Mouse (Mus musculus) heart, embryonic 10.5 days (tissue): ENCODE data around the gene Megf11. TPM values are rescaled to one million over a fixed set of nuclear protein-coding genes. Genes with fewer than 3 reads are reported as not detected.

Experiments used
- DNase-seq: peaks from one replicate; pipeline ENCODE4 v3.0.0-alpha.2; 2017; ENCODE audit warnings: low spot score
- H3K27ac ChIP-seq: fragments of 300-500 bp; sonication (generic); 2 replicates; pipeline ENCODE4 v1.5.1; 2016; ENCODE audit warnings: mild to moderate bottlenecking
- H3K27me3 ChIP-seq: fragments of 300-500 bp; sonication (generic); 2 replicates; pipeline ENCODE4 v1.6.1; 2016; ENCODE audit warnings: mild to moderate bottlenecking; ENCODE audit not compliant: poor library complexity, insufficient read depth, severe bottlenecking
- H3K36me3 ChIP-seq: fragments of 300-500 bp; sonication (generic); 2 replicates; pipeline ENCODE4 v1.6.1; 2016; ENCODE audit warnings: mild to moderate bottlenecking, moderate library complexity
- H3K4me1 ChIP-seq: fragments of 300-500 bp; sonication (generic); 2 replicates; pipeline ENCODE4 v1.6.1; 2016; ENCODE audit warnings: mild to moderate bottlenecking
- H3K4me3 ChIP-seq: fragments of 300-500 bp; sonication (generic); 2 replicates; pipeline ENCODE4 v1.5.1; 2016; ENCODE audit warnings: mild to moderate bottlenecking, moderate library complexity
- H3K9me3 ChIP-seq: fragments of 300-500 bp; sonication (generic); 2 replicates; pipeline ENCODE4 v1.6.1; 2016; ENCODE audit warnings: mild to moderate bottlenecking, moderate library complexity
- WGBS: fragments of 180-500 bp; shearing (Covaris S2); methylation state at CpG from one replicate; pipeline ENCODE4 v1.1.7; 2016; 5-methylcytosine and 5-hydroxymethylcytosine counted together
- polyA plus RNA-seq: library from polyadenylated mRNA; unstranded; fragments of >200 nt; fragmentation: Nextera tagmentation; extraction: Ambion mirVana; gene quantifications from 2 replicates; pipeline ENCODE4 v1.2.1, GENCODE M21; 2016

Megf11 gene
- polyA plus RNA-seq, 1 experiment from 2014 or later, result 0.40 TPM

GRCm38 (mm10) chr9:64507995-64508394 is 122.6 kb downstream of the Megf11 start:
- Histone ChIP-seq H3K27ac (no peak overlapping the region), H3K27me3 (peaks cover 10% of the 10 kb centered on the region; the same call in 1 of the 2 replicates), H3K9me3 (no peaks in the 10 kb centered on the region), H3K4me1 (no peaks in the 10 kb centered on the region), H3K4me3 (no peak overlapping the region), H3K36me3 (no peaks in the 10 kb centered on the region)
- 52% methylated on average over 7 of the region's 7 CpGs for WGBS
- no peak for DNase-seq

DNA sequence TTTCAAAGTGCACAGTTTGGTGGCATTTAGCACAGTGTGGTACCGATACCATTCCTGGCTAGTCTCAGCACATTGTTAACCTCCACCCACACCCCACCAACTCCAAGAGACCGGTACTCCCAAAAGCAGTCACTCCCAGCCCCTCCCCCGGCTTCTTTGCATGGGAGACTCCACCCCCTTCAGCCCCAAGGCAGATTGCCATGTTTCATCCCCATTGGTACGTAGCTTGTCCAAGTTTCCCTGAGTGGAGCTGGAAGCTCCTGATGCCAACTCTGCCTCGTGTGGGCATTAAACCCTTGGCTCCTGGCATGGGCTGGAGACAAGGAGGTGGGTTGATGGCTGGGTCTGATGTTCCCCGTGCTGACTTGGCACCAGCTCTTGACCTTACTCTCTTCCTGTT is 129.4 kb downstream of the Megf11 start:
- Histone ChIP-seq H3K36me3 (no peaks in the 10 kb centered on the region), H3K27ac (no peak overlapping the region), H3K4me3 (no peak overlapping the region), H3K9me3 (no peaks in the 10 kb centered on the region), H3K27me3 (peaks cover 16% of the 10 kb centered on the region; the same call in 1 of the 2 replicates), H3K4me1 (no peaks in the 10 kb centered on the region)
- WGBS, result 57% methylated on average over 6 of the region's 6 CpGs
- no peak for DNase-seq

DNA sequence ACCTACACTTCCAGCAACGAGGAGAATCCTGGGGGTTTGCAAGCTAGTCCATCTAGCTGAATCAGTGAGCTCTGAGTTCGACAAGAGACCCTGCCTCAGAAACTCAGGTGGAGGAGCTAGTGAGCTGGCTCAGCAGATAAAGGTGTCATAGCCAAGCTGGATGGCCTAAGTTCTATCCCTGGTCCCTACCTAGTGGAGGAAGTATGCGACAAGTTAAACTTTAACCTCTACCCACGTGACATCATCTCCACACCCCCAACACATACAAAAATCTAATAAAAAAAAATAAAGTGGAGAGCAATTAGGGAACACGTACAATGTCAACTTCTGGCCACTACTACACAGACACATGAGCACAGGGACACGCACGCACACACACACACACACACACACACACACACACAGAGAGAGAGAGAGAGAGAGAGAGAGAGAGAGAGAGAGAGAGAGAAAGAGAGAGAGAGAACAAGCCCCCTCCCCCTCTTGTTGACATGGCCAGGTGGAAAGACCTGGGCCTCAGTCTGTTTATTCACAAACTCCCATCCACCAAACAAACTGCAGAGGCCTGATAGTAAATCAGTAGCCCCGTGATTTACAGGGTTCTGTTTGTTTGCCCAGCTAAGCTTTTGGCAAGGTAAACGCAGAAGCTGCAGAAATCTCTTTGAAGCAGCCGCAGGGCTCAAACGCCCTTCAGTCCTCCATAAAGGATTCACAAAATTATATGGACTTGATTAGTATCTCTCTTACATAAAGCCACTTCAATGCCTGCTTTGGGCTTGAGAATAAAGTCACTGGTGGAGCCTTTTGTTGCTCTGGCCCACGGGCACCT is 134.7 kb downstream of the Megf11 start:
- peaks cover 26% of the 10 kb centered on the region; the same call in 1 of the 2 replicates for H3K27me3 ChIP-seq
- no peaks in the 10 kb centered on the region for H3K4me1 ChIP-seq
- no peaks in the 10 kb centered on the region for H3K36me3 ChIP-seq
- no peaks in the 10 kb centered on the region for H3K9me3 ChIP-seq
- no peak overlapping the region for H3K4me3 ChIP-seq
- H3K27ac ChIP-seq, result no peak overlapping the region
- 66% methylated on average over 12 of the region's 12 CpGs for WGBS
- no peak for DNase-seq

DNA sequence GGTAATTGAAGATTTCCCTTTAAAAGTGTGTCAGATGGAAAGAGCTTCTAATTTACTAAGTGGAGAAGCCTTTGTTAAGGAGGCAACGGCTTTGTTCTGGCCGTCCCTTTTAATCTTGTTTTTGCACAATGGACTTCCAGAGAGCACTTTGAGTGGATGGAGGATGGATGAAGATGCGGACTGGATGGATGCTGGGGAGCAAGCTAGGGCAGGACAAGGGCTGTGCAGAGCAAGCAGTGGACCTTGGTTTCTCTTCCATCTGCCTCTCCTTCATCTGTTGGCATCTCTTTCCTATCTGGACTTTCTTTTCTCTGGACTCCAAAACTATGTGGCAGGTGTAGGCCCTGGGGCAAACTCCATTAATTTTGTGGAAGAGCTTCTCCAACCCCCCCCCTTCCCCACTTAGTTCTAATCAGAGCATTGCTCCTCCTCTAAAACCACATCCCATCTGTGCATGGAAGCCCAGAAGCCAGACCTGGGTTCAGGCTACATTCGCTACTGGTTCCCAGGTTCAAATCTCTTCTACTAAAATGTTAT is 135.4 kb downstream of the Megf11 start:
- no peak for DNase-seq
- WGBS, result 66% methylated on average over 4 of the region's 4 CpGs
- H3K4me1 ChIP-seq, result no peaks in the 10 kb centered on the region
- H3K4me3 ChIP-seq, result no peak overlapping the region
- no peak overlapping the region for H3K27ac ChIP-seq
- no peaks in the 10 kb centered on the region for H3K36me3 ChIP-seq
- no peaks in the 10 kb centered on the region for H3K9me3 ChIP-seq
- H3K27me3 ChIP-seq, result peaks cover 26% of the 10 kb centered on the region; the same call in 1 of the 2 replicates

DNA sequence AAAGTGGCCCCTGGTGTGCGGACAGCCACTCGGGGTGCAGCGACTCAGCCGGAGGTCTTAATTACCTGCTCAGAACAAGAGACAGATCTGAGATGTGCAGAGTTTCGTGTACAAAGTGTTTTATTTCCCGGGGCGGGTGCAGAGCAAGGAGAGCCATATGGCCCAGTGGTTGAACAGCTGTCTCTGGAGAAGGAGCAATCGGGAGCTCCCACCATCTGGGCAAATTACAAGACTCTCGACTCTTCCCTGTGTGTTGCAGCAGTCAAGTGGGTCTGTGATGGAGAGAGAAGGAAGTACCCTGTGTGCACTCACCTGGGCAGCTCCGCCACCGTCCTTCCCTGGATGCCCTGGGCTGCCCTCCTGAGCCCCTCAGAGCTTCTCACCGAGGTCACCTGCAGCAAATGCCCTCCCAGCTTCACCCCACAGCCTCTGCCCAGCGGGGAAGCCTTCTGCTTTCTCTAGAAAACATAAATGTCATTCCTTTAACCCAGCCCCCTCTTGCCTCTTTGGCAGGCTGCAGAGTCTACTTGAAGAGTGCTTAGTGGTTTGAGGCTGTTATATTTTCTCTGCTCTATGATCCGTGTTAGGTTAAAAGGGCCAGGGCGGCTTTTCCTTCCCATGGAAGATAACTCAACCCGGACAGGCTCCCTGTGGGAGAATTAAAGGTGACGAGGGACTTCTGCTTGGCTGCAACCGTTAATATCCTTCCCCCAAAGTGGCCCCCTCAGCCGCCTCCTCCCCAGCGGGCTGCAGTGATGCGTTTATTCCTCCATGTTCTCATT is 138.0 kb downstream of the Megf11 start:
- WGBS, result 65% methylated on average over 21 of the region's 21 CpGs
- Histone ChIP-seq H3K4me3 (no peak overlapping the region), H3K27me3 (peaks cover 26% of the 10 kb centered on the region; the same call in 1 of the 2 replicates), H3K4me1 (no peaks in the 10 kb centered on the region), H3K36me3 (no peaks in the 10 kb centered on the region), H3K9me3 (no peaks in the 10 kb centered on the region), H3K27ac (no peak overlapping the region)
- no peak for DNase-seq

DNA sequence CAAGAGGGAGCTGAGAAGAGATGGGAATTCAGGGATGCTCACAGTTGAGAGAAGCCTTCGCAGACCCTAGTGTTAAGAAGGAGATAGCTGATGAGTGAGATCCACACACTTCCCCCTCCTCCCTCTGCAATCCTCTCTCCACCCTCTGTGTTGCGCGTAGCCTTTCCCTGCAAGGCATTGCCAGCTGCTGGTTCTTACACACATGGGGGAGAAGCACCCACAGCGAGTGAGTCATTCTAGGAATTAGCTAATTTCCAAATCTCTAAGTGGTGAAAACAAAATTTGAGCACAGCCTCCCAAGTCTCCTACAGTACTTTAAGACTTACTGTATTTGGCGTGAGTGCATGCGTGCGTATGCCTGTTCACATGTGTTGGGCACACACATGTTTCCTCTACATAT is 142.6 kb downstream of the Megf11 start:
- H3K27me3 ChIP-seq, result peaks cover 23% of the 10 kb centered on the region; the same call in 1 of the 2 replicates

GRCm38 (mm10) chr9:64528595-64528994 is 143.2 kb downstream of the Megf11 start:
- Histone ChIP-seq H3K4me3 (no peak overlapping the region), H3K9me3 (no peaks in the 10 kb centered on the region), H3K36me3 (no peaks in the 10 kb centered on the region), H3K27me3 (peaks cover 19% of the 10 kb centered on the region; the same call in 1 of the 2 replicates), H3K27ac (no peak overlapping the region), H3K4me1 (peaks cover 5% of the 10 kb centered on the region; the same call in 1 of the 2 replicates)
- WGBS, result 65% methylated on average over 2 of the region's 2 CpGs
- no peak for DNase-seq

More for the DNA sequence above, 142.6 kb downstream of the Megf11 start:
- Histone ChIP-seq H3K27ac (no peak overlapping the region), H3K4me3 (no peak overlapping the region), H3K9me3 (no peaks in the 10 kb centered on the region), H3K36me3 (no peaks in the 10 kb centered on the region), H3K4me1 (0 out of 2 replicates have a peak, but pooled peaks cover 3% of the 10 kb centered on the region)
- 79% methylated on average over 7 of the region's 7 CpGs for WGBS
- no peak for DNase-seq

DNA sequence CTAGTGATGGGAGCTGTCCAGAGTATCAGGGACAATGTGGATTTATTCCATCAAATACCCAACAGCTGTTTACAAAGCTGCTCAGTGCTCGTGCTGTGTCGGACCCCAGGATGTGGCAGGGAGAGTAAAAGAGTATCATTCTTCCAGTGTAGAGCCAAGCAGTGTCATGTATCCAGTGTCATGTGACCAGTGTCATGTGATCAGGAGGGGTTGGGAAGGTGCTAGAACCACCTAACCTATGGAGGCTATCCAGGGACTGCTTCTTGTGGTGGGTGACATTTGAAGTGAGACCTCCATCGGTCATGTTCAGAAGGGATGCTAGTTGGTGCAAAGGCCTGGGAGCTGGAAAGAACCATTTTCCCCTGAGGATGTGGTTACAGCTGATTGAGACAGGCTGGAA is 146.5 kb downstream of the Megf11 start:
- 82% methylated on average over 3 of the region's 3 CpGs for WGBS
- H3K4me1 ChIP-seq, result peaks cover 9% of the 10 kb centered on the region; the same call in 1 of the 2 replicates
- DNase-seq, result no peak
- no peaks in the 10 kb centered on the region for H3K9me3 ChIP-seq
- no peak overlapping the region for H3K27ac ChIP-seq
- H3K4me3 ChIP-seq, result no peak overlapping the region
- H3K27me3 ChIP-seq, result peaks cover 26% of the 10 kb centered on the region; the same call in 1 of the 2 replicates
- H3K36me3 ChIP-seq, result no peaks in the 10 kb centered on the region

GRCm38 (mm10) chr9:64532711-64533242 is 147.4 kb downstream of the Megf11 start:
- no peak for DNase-seq
- H3K27me3 ChIP-seq, result peaks cover 33% of the 10 kb centered on the region; the same call in 1 of the 2 replicates
- H3K4me3 ChIP-seq, result no peak overlapping the region
- H3K4me1 ChIP-seq, result peaks cover 9% of the 10 kb centered on the region; the same call in 1 of the 2 replicates
- WGBS, result 37% methylated on average over 4 of the region's 4 CpGs
- H3K36me3 ChIP-seq, result no peaks in the 10 kb centered on the region
- H3K27ac ChIP-seq, result no peak overlapping the region
- no peaks in the 10 kb centered on the region for H3K9me3 ChIP-seq

GRCm38 (mm10) chr9:64533488-64534119 is 148.2 kb downstream of the Megf11 start:
- no peak for DNase-seq
- Histone ChIP-seq H3K36me3 (no peaks in the 10 kb centered on the region), H3K9me3 (no peaks in the 10 kb centered on the region), H3K27me3 (peaks cover 32% of the 10 kb centered on the region; the same call in 1 of the 2 replicates), H3K4me3 (no peak overlapping the region), H3K4me1 (peaks cover 9% of the 10 kb centered on the region; the same call in 1 of the 2 replicates), H3K27ac (no peak overlapping the region)
- WGBS, result 23% methylated on average over 15 of the region's 15 CpGs

GRCm38 (mm10) chr9:64534313-64534712 is 148.9 kb downstream of the Megf11 start:
- Histone ChIP-seq H3K27ac (no peak overlapping the region), H3K4me1 (peaks cover 9% of the 10 kb centered on the region; the same call in 1 of the 2 replicates), H3K9me3 (no peaks in the 10 kb centered on the region), H3K36me3 (no peaks in the 10 kb centered on the region), H3K27me3 (peaks cover 32% of the 10 kb centered on the region; the same call in 1 of the 2 replicates), H3K4me3 (no peak overlapping the region)
- 74% methylated on average over 6 of the region's 6 CpGs for WGBS
- no peak for DNase-seq
